Mouse (Mus musculus) cerebellum, adult 2 months (tissue): ENCODE measurements at regions not wholly inside any gene's neighbourhood (a gene's known extent, or its start where the extent isn't known, plus 50 kb on each side); places are given as distances from the start of the nearest gene placed in this dataset.

Experiments
- CTCF ChIP-seq: fragments of 200-500 bp; IDR thresholded peaks from 2 replicates; pipeline ENCODE4 v1.5.1; 2011; ENCODE audit warnings: low read depth, mild to moderate bottlenecking, control low read depth, low read length, moderate library complexity, borderline replicate concordance; ENCODE audit not compliant: insufficient read depth
- POLR2A ChIP-seq: fragments of 200-500 bp; IDR thresholded peaks from 2 replicates; pipeline ENCODE4 v1.6.1; 2011; ENCODE audit warnings: low read length, control low read depth, borderline replicate concordance; ENCODE audit not compliant: insufficient read depth

- TF ChIP-seq CTCF (no peak), POLR2A (no peak)
Observed at GRCm38 (mm10) chr3:141012976-141013375, 199.2 kb downstream of the Pdha2 start.
